Mouse (Mus musculus): ENCODE measurements around the gene Ssh2.

DNA sequence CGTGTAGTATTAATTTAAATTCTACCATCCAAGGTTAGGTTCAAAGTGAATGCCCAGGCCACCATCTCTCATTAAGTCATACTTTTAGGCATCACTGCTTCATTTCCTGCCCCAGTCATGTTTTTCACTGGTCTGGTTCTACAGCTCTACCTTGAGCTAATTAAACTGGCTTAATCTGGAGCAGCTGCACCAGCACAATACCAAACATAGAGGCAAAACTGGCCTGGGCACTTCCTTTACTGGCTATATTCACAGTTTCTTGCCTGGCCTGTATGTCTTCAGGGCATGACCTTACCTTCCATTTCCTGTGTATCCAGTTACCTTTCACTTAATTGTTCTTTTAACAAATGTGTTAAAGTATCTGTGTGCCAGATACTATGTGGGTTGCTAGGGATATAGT is 81.2 kb downstream of the Ssh2 start:
- TF ChIP-seq GATA1 (IDR thresholded peaks at IDR 0.05; ENCODE audit: low read length) (no peak), TAL1 (IDR thresholded peaks at IDR 0.05; ENCODE audit: low read length) (no peak)
